Mouse (Mus musculus) C2C12 (cell line): ENCODE results near the gene Mon1b.

Experiments
- CTCF ChIP-seq: IDR thresholded peaks from one replicate; pipeline ENCODE4 v1.5.1; 2011; ENCODE audit not compliant: control insufficient read depth, insufficient read depth, insufficient read length
- FOSL1 ChIP-seq: IDR thresholded peaks from one replicate; pipeline ENCODE4 v1.8.0; 2011; ENCODE audit warnings: mild to moderate bottlenecking, low read length; ENCODE audit not compliant: poor library complexity, insufficient read depth, severe bottlenecking
- MAX ChIP-seq: IDR thresholded peaks from one replicate; pipeline ENCODE4 v1.6.1; 2011; ENCODE audit warnings: mild to moderate bottlenecking, control low read depth
- MYOD1 ChIP-seq: IDR thresholded peaks from one replicate; pipeline ENCODE4 v1.6.1; 2011; ENCODE audit warnings: low read depth; ENCODE audit not compliant: control insufficient read depth, insufficient read length
- USF1 ChIP-seq: IDR thresholded peaks from one replicate; pipeline ENCODE4 v1.6.1; 2011; ENCODE audit warnings: low read depth, mild to moderate bottlenecking, control low read depth, moderate library complexity

DNA sequence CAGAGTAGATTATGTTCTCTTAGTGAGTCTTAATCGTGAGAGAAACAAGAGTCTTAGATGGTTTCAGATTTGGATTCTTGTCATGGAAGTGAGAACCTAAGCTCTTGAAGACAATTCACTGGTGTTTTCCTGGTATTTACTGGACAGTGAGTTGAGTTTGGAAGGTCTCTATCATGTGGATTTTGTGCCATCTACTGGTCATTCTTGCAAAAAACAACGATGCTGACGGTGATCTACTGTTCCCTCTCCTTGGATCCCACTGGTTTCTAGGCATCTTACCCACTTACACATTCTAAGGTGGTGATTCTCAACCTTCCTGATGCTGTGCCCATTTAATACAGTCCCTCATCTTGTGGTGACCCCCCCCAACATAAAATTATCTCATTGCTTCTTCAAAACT lies 2.8 kb upstream of the Mon1b start:
- TF ChIP-seq CTCF, result peak; percentile 34
- TF ChIP-seq USF1, result no peak
- no peak for TF ChIP-seq MAX
- TF ChIP-seq FOSL1, result no peak
- no peak for TF ChIP-seq MYOD1
